Mouse (Mus musculus): ENCODE data around the gene Flywch1. TPM values are rescaled to one million over a fixed set of nuclear protein-coding genes. Genes with fewer than 3 reads are reported as not detected.

The Flywch1 gene
- polyA plus RNA-seq, 1 experiment from 2014 or later: 24.2 TPM

GRCm38 (mm10) chr17:23786510-23786931 is 15.1 kb upstream of the Flywch1 start:
- H3K4me3 ChIP-seq (ENCODE audit: low read depth, low read length): peak overlapping the region; percentile 54
- DNase-seq (ENCODE audit: low spot score): no peak
- H3K27ac ChIP-seq (replicated peaks): no peak overlapping the region
- 15% methylated on average over 13 of the region's 13 CpGs for WGBS
- peak; percentile 16; the same call in 1 of the 2 replicates for ATAC-seq (ENCODE audit: low FRiP score, low TSS enrichment)
- no peak for TF ChIP-seq CTCF (IDR thresholded peaks at IDR 0.05; ENCODE audit: low read depth)
- TF ChIP-seq EP300 (optimal IDR thresholded peaks at IDR 0.05): no peak
- no peak overlapping the region for H3K9ac ChIP-seq (ENCODE audit: low read length)
- no peaks in the 10 kb centered on the region for H3K36me3 ChIP-seq (ENCODE audit: control insufficient read depth, insufficient read depth, low read length)
- H3K9me3 ChIP-seq (ENCODE audit: control insufficient read depth, low read length): no peaks in the 10 kb centered on the region
- H3K4me1 ChIP-seq (replicated peaks; ENCODE audit: control insufficient read depth, insufficient read depth): peaks cover 4% of the 10 kb centered on the region; the same call in 1 of the 2 replicates
- no peaks in the 10 kb centered on the region for H3K27me3 ChIP-seq (ENCODE audit: control insufficient read depth, insufficient read depth, low read length)
- peak overlapping the region; percentile 80 for H3K4me2 ChIP-seq (replicated peaks; ENCODE audit: low read depth)

GRCm38 (mm10) chr17:23785561-23786471 is 14.4 kb upstream of the Flywch1 start, which contains the start of gene Flywch2:
Gene Flywch2 (minus strand): TSS chr17:23786081.
- H3K9me3 ChIP-seq (ENCODE audit: control insufficient read depth, low read length): no peaks in the 10 kb centered on the region
- DNase-seq (ENCODE audit: low spot score) (peak; percentile 85), ATAC-seq (ENCODE audit: low FRiP score, low TSS enrichment) (peak; percentile 81)
- peak within 1 kb of the TSS; percentile 54 for H3K4me3 ChIP-seq (ENCODE audit: low read depth, low read length)
- no peak within 1 kb of the TSS for H3K27ac ChIP-seq (replicated peaks)
- H3K9ac ChIP-seq (ENCODE audit: low read length): peak within 1 kb of the TSS; percentile 64
- H3K4me2 ChIP-seq (replicated peaks; ENCODE audit: low read depth): peak within 1 kb of the TSS; percentile 80
- H3K27me3 ChIP-seq (ENCODE audit: control insufficient read depth, insufficient read depth, low read length): no peaks in the 10 kb centered on the region
- no peak for TF ChIP-seq EP300 (optimal IDR thresholded peaks at IDR 0.05)
- peak; percentile 25 for TF ChIP-seq CTCF (IDR thresholded peaks at IDR 0.05; ENCODE audit: low read depth)
- WGBS: 2% methylated on average over 43 of the region's 43 CpGs
- no peaks in the 10 kb centered on the region for H3K36me3 ChIP-seq (ENCODE audit: control insufficient read depth, insufficient read depth, low read length)
- H3K4me1 ChIP-seq (replicated peaks; ENCODE audit: control insufficient read depth, insufficient read depth): peaks cover 2% of the 10 kb centered on the region; the same call in 1 of the 2 replicates

GRCm38 (mm10) chr17:23783352-23783751 is 11.9 kb upstream of the Flywch1 start:
- H3K9ac ChIP-seq (ENCODE audit: low read length): no peak overlapping the region
- ATAC-seq (ENCODE audit: low FRiP score, low TSS enrichment) (no peak), DNase-seq (ENCODE audit: low spot score) (no peak)
- H3K4me2 ChIP-seq (replicated peaks; ENCODE audit: low read depth): no peak overlapping the region
- H3K36me3 ChIP-seq (ENCODE audit: control insufficient read depth, insufficient read depth, low read length): no peaks in the 10 kb centered on the region
- H3K4me3 ChIP-seq (ENCODE audit: low read depth, low read length): no peak overlapping the region
- H3K27me3 ChIP-seq (ENCODE audit: control insufficient read depth, insufficient read depth, low read length): no peaks in the 10 kb centered on the region
- 0 out of 2 replicates have a peak, but pooled peaks cover 2% of the 10 kb centered on the region for H3K4me1 ChIP-seq (replicated peaks; ENCODE audit: control insufficient read depth, insufficient read depth)
- no peaks in the 10 kb centered on the region for H3K9me3 ChIP-seq (ENCODE audit: control insufficient read depth, low read length)
- TF ChIP-seq CTCF (IDR thresholded peaks at IDR 0.05; ENCODE audit: low read depth) (no peak), EP300 (optimal IDR thresholded peaks at IDR 0.05) (no peak)
- no peak overlapping the region for H3K27ac ChIP-seq (replicated peaks)

GRCm38 (mm10) chr17:23778447-23778846 is 7.0 kb upstream of the Flywch1 start:
- ATAC-seq (ENCODE audit: low FRiP score, low TSS enrichment) (no peak), DNase-seq (ENCODE audit: low spot score) (no peak)
- no peak overlapping the region for H3K4me3 ChIP-seq (ENCODE audit: low read depth, low read length)
- TF ChIP-seq CTCF (IDR thresholded peaks at IDR 0.05; ENCODE audit: low read depth) (no peak), EP300 (optimal IDR thresholded peaks at IDR 0.05) (no peak)
- no peak overlapping the region for H3K9ac ChIP-seq (ENCODE audit: low read length)
- no peaks in the 10 kb centered on the region for H3K27me3 ChIP-seq (ENCODE audit: control insufficient read depth, insufficient read depth, low read length)
- no peak overlapping the region for H3K27ac ChIP-seq (replicated peaks)
- H3K9me3 ChIP-seq (ENCODE audit: control insufficient read depth, low read length): no peaks in the 10 kb centered on the region
- 55% methylated on average over 2 of the region's 2 CpGs for WGBS
- H3K4me1 ChIP-seq (replicated peaks; ENCODE audit: control insufficient read depth, insufficient read depth): no peaks in the 10 kb centered on the region
- H3K36me3 ChIP-seq (ENCODE audit: control insufficient read depth, insufficient read depth, low read length): no peaks in the 10 kb centered on the region
- no peak overlapping the region for H3K4me2 ChIP-seq (replicated peaks; ENCODE audit: low read depth)

- no peak overlapping the region for H3K4me2 ChIP-seq (replicated peaks; ENCODE audit: low read depth)
- WGBS: 70% methylated on average over 2 of the region's 2 CpGs
- ATAC-seq (ENCODE audit: low FRiP score, low TSS enrichment) (no peak), DNase-seq (ENCODE audit: low spot score) (no peak)
- H3K27ac ChIP-seq (replicated peaks): no peak overlapping the region
- H3K4me3 ChIP-seq (ENCODE audit: low read depth, low read length): no peak overlapping the region
- H3K9ac ChIP-seq (ENCODE audit: low read length): no peak overlapping the region
- no peaks in the 10 kb centered on the region for H3K27me3 ChIP-seq (ENCODE audit: control insufficient read depth, insufficient read depth, low read length)
- no peak for TF ChIP-seq EP300 (optimal IDR thresholded peaks at IDR 0.05)
- TF ChIP-seq CTCF (IDR thresholded peaks at IDR 0.05; ENCODE audit: low read depth): no peak
- no peaks in the 10 kb centered on the region for H3K36me3 ChIP-seq (ENCODE audit: control insufficient read depth, insufficient read depth, low read length)
- H3K4me1 ChIP-seq (replicated peaks; ENCODE audit: control insufficient read depth, insufficient read depth): no peaks in the 10 kb centered on the region
- H3K9me3 ChIP-seq (ENCODE audit: control insufficient read depth, low read length): no peaks in the 10 kb centered on the region
Observed at GRCm38 (mm10) chr17:23777141-23777540, 5.7 kb upstream of the Flywch1 start.

- no peak overlapping the region for H3K4me2 ChIP-seq (replicated peaks; ENCODE audit: low read depth)
Observed at GRCm38 (mm10) chr17:23776216-23776615, 4.8 kb upstream of the Flywch1 start.

More at GRCm38 (mm10) chr17:23776216-23776615, 4.8 kb upstream of the Flywch1 start:
- Histone ChIP-seq H3K36me3 (ENCODE audit: control insufficient read depth, insufficient read depth, low read length) (no peaks in the 10 kb centered on the region), H3K4me3 (ENCODE audit: low read depth, low read length) (no peak overlapping the region), H3K4me1 (replicated peaks; ENCODE audit: control insufficient read depth, insufficient read depth) (no peaks in the 10 kb centered on the region), H3K9ac (ENCODE audit: low read length) (no peak overlapping the region), H3K27ac (replicated peaks) (no peak overlapping the region), H3K27me3 (ENCODE audit: control insufficient read depth, insufficient read depth, low read length) (no peaks in the 10 kb centered on the region), H3K9me3 (ENCODE audit: control insufficient read depth, low read length) (no peaks in the 10 kb centered on the region)
- TF ChIP-seq CTCF (IDR thresholded peaks at IDR 0.05; ENCODE audit: low read depth): no peak
- TF ChIP-seq EP300 (optimal IDR thresholded peaks at IDR 0.05): no peak
- no peak for DNase-seq (ENCODE audit: low spot score)
- no peak for ATAC-seq (ENCODE audit: low FRiP score, low TSS enrichment)
- WGBS: 76% methylated on average over 10 of the region's 10 CpGs
